Mouse (Mus musculus): Measurements from ENCODE around the gene Slc39a8. TPM values are rescaled to one million over a fixed set of nuclear protein-coding genes. Genes with fewer than 3 reads are reported as not detected.

Gene Slc39a8
- polyA plus RNA-seq, 1 experiment from 2014 or later = 103 TPM

- WGBS (ENCODE audit: insufficient replicate concordance) = 77% methylated on average over 10 of the region's 10 CpGs
- Histone ChIP-seq H3K9ac (no peak overlapping the region), H3K9me3 (replicated peaks) (no peaks in the 10 kb centered on the region), H3K27ac (peak overlapping the region; percentile 59), H3K4me2 (peak overlapping the region; percentile 40), H3K4me3 (no peak overlapping the region), H3K36me3 (peaks cover 70% of the 10 kb centered on the region), H3K27me3 (replicated peaks) (no peaks in the 10 kb centered on the region), H3K4me1 (peaks cover 40% of the 10 kb centered on the region)
- no peak for ATAC-seq
These were observed 28.7 kb downstream of the Slc39a8 start for GRCm38 (mm10) chr3:135853604-135854297.

DNA sequence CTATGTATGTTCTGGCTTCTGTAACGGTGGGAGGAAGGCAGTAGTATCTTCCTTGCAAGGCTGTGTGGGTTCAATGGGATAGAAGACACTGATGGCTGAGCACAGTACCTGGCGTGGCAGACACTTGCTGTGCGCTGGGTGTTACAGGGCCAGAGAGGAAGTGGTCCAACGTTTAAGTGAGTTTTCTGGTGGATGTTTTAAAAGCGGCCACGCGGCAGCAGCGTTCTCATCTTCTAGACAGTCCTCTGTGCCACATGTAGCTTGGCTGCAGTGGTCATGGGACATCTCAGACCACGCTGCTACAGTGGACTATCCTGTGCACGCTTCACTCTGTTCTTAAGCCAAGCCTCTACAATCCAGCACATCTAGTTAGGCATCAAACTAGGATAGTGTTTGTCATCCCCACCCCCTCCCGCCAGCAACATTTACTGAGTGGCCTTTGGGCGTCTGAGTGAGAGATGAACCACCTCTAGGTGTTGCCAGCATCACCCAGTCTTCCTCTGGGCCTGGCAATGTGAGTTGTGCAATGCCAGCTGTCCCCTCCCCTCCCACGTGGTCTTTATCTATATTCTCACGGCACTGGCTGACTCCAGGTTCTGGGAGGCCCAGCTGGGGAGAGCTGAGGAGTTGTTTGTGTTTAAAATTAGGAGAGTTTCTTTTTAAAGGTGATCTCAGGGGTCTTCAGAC lies 29.4 kb downstream of the Slc39a8 start:
- H3K27me3 ChIP-seq (replicated peaks) = no peaks in the 10 kb centered on the region
- H3K36me3 ChIP-seq = peaks cover 70% of the 10 kb centered on the region
- H3K9me3 ChIP-seq (replicated peaks) = no peaks in the 10 kb centered on the region
- no peak overlapping the region for H3K9ac ChIP-seq
- ATAC-seq = peak; percentile 97
- H3K4me1 ChIP-seq = peaks cover 40% of the 10 kb centered on the region
- H3K4me2 ChIP-seq = peak overlapping the region; percentile 40
- H3K4me3 ChIP-seq = no peak overlapping the region
- peak overlapping the region; percentile 59 for H3K27ac ChIP-seq
- WGBS (ENCODE audit: insufficient replicate concordance) = 67% methylated on average over 14 of the region's 14 CpGs

- Histone ChIP-seq H3K36me3 (peaks cover 70% of the 10 kb centered on the region), H3K9me3 (replicated peaks) (no peaks in the 10 kb centered on the region), H3K27me3 (replicated peaks) (no peaks in the 10 kb centered on the region), H3K4me2 (peak overlapping the region; percentile 40; the same call in 1 of the 2 replicates), H3K27ac (peak overlapping the region; percentile 46; the same call in 1 of the 2 replicates), H3K9ac (no peak overlapping the region), H3K4me1 (peaks cover 40% of the 10 kb centered on the region), H3K4me3 (no peak overlapping the region)
- ATAC-seq = no peak
- 76% methylated on average over 6 of the region's 6 CpGs for WGBS (ENCODE audit: insufficient replicate concordance)
These were observed 29.9 kb downstream of the Slc39a8 start for GRCm38 (mm10) chr3:135854985-135855340.

DNA sequence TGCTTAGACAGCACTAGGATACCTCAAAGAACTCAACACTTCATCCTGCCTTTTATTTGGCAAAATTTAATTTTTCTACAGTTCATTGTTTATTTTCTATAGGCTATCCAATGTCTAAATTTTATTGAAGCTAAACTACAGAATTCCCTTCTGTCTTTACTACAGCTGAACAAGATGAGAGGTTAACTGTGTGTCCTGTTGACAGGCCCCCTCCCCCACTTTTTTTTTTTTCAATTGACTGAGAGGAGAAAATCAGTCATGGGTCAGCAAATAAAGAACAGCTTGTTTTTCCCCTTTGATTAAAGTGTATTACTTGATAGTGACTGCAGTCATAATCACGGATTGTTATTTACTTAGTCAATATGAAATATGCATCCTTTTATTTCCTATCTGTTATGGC lies 31.2 kb downstream of the Slc39a8 start:
- H3K4me3 ChIP-seq = no peak overlapping the region
- no peak for ATAC-seq
- no peak overlapping the region for H3K4me2 ChIP-seq
- peaks cover 40% of the 10 kb centered on the region for H3K4me1 ChIP-seq
- H3K9ac ChIP-seq = no peak overlapping the region
- no peaks in the 10 kb centered on the region for H3K9me3 ChIP-seq (replicated peaks)
- peaks cover 77% of the 10 kb centered on the region for H3K36me3 ChIP-seq
- H3K27me3 ChIP-seq (replicated peaks) = no peaks in the 10 kb centered on the region
- no peak overlapping the region for H3K27ac ChIP-seq
- WGBS (ENCODE audit: insufficient replicate concordance) = 85% methylated on average over 1 of the region's 1 CpGs

GRCm38 (mm10) chr3:135857134-135857533 lies 32.1 kb downstream of the Slc39a8 start:
- Histone ChIP-seq H3K4me1 (peaks cover 33% of the 10 kb centered on the region), H3K4me3 (no peak overlapping the region), H3K9me3 (replicated peaks) (no peaks in the 10 kb centered on the region), H3K4me2 (no peak overlapping the region), H3K9ac (no peak overlapping the region), H3K27me3 (replicated peaks) (no peaks in the 10 kb centered on the region), H3K36me3 (peaks cover 78% of the 10 kb centered on the region), H3K27ac (no peak overlapping the region)
- ATAC-seq = no peak
- 89% methylated on average over 5 of the region's 5 CpGs for WGBS (ENCODE audit: insufficient replicate concordance)

DNA sequence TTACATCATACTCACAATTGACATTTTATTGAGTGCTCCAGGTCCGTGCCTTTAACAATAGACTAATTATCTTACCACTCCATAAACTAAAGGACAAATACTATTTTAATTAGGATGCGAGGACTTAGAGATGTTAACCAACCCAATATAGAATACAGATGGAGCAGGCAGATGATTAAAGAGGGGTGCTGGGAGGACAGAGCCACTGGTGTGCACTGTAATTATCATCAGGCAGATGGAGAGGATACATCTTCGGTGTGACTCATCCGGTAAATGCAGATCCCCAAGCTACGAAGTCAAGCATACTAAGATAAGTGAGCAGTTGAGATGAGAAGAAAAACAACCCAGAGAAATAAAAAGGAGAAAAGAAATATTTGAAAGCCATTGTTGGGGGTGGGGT lies 34.4 kb downstream of the Slc39a8 start:
- Histone ChIP-seq H3K36me3 (peaks cover 72% of the 10 kb centered on the region), H3K27me3 (replicated peaks) (no peaks in the 10 kb centered on the region), H3K4me3 (no peak overlapping the region), H3K9ac (no peak overlapping the region), H3K27ac (no peak overlapping the region), H3K9me3 (replicated peaks) (no peaks in the 10 kb centered on the region), H3K4me2 (no peak overlapping the region), H3K4me1 (peaks cover 14% of the 10 kb centered on the region)
- WGBS (ENCODE audit: insufficient replicate concordance) = 84% methylated on average over 5 of the region's 5 CpGs
- no peak for ATAC-seq

DNA sequence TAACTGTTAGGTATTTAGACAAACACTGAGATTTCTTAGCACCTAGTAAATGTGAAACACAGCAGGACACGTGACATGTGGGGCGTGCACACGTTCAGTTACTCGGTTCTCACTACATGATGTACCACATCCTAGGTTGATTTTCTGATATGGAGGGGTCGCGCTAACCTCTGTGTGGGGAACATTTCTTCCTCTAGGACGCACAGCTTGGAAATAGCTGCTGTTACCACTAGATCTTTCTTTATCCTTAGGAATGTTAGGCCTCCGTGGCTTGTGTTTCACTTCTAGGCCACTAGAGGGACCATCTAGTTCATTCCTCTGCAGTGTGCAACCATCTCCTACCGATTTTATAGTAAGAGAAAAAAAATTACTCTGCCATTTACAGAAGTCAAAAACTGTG lies 37.7 kb downstream of the Slc39a8 start:
- Histone ChIP-seq H3K27me3 (replicated peaks) (no peaks in the 10 kb centered on the region), H3K36me3 (peaks cover 70% of the 10 kb centered on the region), H3K4me2 (no peak overlapping the region), H3K4me3 (no peak overlapping the region), H3K27ac (no peak overlapping the region), H3K9me3 (replicated peaks) (no peaks in the 10 kb centered on the region), H3K4me1 (no peaks in the 10 kb centered on the region), H3K9ac (no peak overlapping the region)
- 53% methylated on average over 9 of the region's 9 CpGs for WGBS (ENCODE audit: insufficient replicate concordance)
- ATAC-seq = 0 out of 2 replicates have a peak, but pooled peaks have one; percentile 46

DNA sequence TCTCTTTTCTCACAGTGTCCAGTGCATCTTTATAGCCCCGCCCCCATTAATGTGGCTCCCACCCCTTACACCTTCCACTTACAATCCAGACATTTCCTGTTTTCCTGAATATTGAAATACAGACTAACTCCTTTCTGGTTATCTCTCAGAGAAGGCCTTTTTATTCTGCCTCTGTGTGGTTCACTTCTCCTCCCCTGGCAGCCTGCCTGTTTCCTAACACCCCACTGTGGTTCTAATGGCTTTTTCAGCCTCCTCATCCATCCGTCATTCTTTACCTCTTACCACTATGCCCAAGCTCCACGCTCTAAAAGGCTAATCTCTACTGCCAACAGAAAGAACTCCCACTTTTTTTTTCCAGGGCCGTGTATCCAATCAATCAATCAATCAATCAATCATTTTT lies 44.0 kb downstream of the Slc39a8 start:
- ATAC-seq = no peak
- Histone ChIP-seq H3K4me1 (no peaks in the 10 kb centered on the region), H3K4me2 (no peak overlapping the region), H3K36me3 (peaks cover 50% of the 10 kb centered on the region), H3K9ac (no peak overlapping the region), H3K27me3 (replicated peaks) (no peaks in the 10 kb centered on the region), H3K4me3 (no peak overlapping the region), H3K9me3 (replicated peaks) (no peaks in the 10 kb centered on the region), H3K27ac (no peak overlapping the region)
- whole genome bisulfite sequencing (ENCODE audit: insufficient replicate concordance) = 77% methylated on average over 4 of the region's 4 CpGs

- peaks cover 52% of the 10 kb centered on the region for H3K36me3 ChIP-seq
- no peak overlapping the region for H3K27ac ChIP-seq
- H3K27me3 ChIP-seq (replicated peaks) = no peaks in the 10 kb centered on the region
- no peaks in the 10 kb centered on the region for H3K4me1 ChIP-seq
- no peak for ATAC-seq
- no peaks in the 10 kb centered on the region for H3K9me3 ChIP-seq (replicated peaks)
- no peak overlapping the region for H3K4me3 ChIP-seq
- no peak overlapping the region for H3K9ac ChIP-seq
- WGBS (ENCODE audit: insufficient replicate concordance) = 80% methylated on average over 5 of the region's 5 CpGs
- no peak overlapping the region for H3K4me2 ChIP-seq
These were observed 47.2 kb downstream of the Slc39a8 start for GRCm38 (mm10) chr3:135872325-135872724.

DNA sequence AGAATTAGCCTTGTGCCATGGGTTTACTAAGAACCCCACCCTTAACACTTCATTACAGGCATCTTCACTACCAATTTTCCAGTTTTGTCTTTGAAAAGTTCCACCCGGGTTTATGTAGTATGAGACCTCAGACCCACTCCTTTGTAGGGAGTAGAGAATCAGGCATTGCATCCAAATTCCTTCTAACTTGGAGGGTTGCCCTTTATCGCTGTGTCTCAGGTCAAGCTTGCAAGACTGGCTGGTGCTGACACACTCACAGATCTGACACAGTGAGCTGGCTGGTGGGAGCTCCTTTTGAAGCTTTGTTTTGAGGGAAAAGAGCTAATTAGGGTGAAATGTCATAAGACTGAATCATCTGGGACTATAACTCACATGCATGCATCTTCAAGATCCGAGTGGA lies 48.5 kb downstream of the Slc39a8 start:
- H3K9ac ChIP-seq = no peak overlapping the region
- peaks cover 55% of the 10 kb centered on the region for H3K36me3 ChIP-seq
- no peak for ATAC-seq
- H3K27me3 ChIP-seq (replicated peaks) = no peaks in the 10 kb centered on the region
- no peak overlapping the region for H3K27ac ChIP-seq
- no peak overlapping the region for H3K4me3 ChIP-seq
- WGBS (ENCODE audit: insufficient replicate concordance) = 70% methylated on average over 3 of the region's 3 CpGs
- no peaks in the 10 kb centered on the region for H3K4me1 ChIP-seq
- no peak overlapping the region for H3K4me2 ChIP-seq
- no peaks in the 10 kb centered on the region for H3K9me3 ChIP-seq (replicated peaks)

GRCm38 (mm10) chr3:135878048-135878447 lies 53.0 kb downstream of the Slc39a8 start:
- no peaks in the 10 kb centered on the region for H3K27me3 ChIP-seq (replicated peaks)
- no peaks in the 10 kb centered on the region for H3K9me3 ChIP-seq (replicated peaks)
- no peak overlapping the region for H3K4me3 ChIP-seq
- ATAC-seq = no peak
- H3K27ac ChIP-seq = no peak overlapping the region
- no peak overlapping the region for H3K4me2 ChIP-seq
- H3K4me1 ChIP-seq = no peaks in the 10 kb centered on the region
- no peak overlapping the region for H3K9ac ChIP-seq
- H3K36me3 ChIP-seq = peaks cover 47% of the 10 kb centered on the region
- WGBS (ENCODE audit: insufficient replicate concordance) = 86% methylated on average over 6 of the region's 6 CpGs

DNA sequence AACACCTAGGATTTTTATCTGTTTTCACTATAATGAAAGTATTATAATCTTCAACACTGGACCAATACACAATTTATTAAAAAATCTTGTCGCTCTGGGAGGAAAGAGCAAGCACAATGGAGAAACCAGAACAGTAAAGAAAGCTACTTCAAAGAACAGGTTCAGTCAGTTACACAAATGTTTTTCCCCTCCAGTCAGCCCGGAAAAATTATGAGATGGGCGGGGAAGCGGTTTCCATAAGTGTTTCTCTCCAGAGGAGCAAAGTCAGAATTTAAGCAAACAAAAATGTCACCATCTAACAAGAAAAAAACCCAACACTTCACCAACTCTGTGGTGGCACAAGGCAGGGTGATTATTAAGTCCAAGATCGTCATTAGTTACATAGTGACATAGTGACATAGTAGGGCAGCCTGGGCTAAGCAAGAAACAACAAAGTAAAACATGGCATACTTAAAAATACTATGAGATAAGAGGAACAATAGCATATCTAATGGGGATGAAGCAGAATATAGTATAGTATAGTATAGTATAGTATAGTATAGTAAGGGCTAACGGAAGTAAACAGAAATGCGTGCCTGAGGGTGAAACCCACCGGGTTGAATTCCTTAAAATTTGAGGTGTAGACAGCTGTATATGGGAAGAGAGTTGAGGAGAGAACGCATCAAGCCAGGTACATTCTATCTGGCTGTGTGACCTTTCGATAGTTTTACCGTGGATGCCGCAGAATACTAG lies 61.0 kb downstream of the Slc39a8 start:
- 0 out of 2 replicates have a peak, but pooled peaks cover 8% of the 10 kb centered on the region for H3K4me1 ChIP-seq
- 77% methylated on average over 12 of the region's 12 CpGs for WGBS (ENCODE audit: insufficient replicate concordance)
- ATAC-seq = no peak

More for the DNA sequence above, 61.0 kb downstream of the Slc39a8 start:
- Histone ChIP-seq H3K9me3 (replicated peaks) (no peaks in the 10 kb centered on the region), H3K4me3 (no peak overlapping the region), H3K36me3 (peaks cover 55% of the 10 kb centered on the region), H3K4me2 (no peak overlapping the region), H3K9ac (no peak overlapping the region), H3K27me3 (replicated peaks) (no peaks in the 10 kb centered on the region), H3K27ac (no peak overlapping the region)

Data from liver, embryonic 12.5 days (tissue).